Mouse (Mus musculus): ENCODE data around the gene Snrpc.

DNA sequence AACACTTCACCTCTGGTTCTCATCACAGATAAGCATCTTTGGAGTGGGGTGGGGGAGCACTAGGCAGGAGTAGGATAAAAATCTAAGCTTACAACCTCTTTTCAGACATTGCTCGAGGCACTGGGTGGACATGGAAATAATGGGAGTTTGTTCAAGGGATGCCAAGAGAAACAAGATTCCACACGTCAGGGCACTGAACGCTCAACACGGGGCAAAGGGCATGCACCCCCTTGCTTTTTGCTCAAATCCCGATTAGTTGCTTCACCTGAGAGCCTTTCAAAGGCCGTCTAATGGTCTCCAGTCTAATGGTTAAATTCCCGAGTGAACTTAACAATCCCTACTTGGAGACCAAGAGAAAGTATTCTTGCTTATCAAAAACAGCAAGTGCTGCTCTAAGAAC is 18.9 kb upstream of the Snrpc start:
- TF ChIP-seq CTCF (IDR thresholded peaks at IDR 0.05; ENCODE audit: low read depth, low read length) = no peak
- no peak for TF ChIP-seq TAL1 (conservative IDR thresholded peaks at IDR 0.05; ENCODE audit: low read depth, low read length)
- TF ChIP-seq GATA1 (IDR thresholded peaks at IDR 0.05; ENCODE audit: borderline replicate concordance, low read length) = no peak
- TF ChIP-seq POLR2AphosphoS5 (IDR thresholded peaks at IDR 0.05; ENCODE audit: insufficient replicate concordance, low read depth, low read length) = no peak
- no peak for TF ChIP-seq GATA2 (IDR thresholded peaks at IDR 0.05; ENCODE audit: borderline replicate concordance, low read depth, low read length)

Data from G1E (cell line).